Mouse (Mus musculus) hindbrain, embryonic 13.5 days (tissue): ENCODE results near the gene Tysnd1. TPM values are rescaled to one million over a fixed set of nuclear protein-coding genes. Genes with fewer than 3 reads are reported as not detected.
A peak's percentile ranks its signal among the peaks of the same experiment; 100 is the strongest.

Experiments used
- ATAC-seq: fragments of 200-750 bp; cut with Nextera tagmentation; 2 replicates; pipeline ENCODE4 v1.8.0; 2017; ENCODE audit warnings: moderate TSS enrichment; ENCODE audit not compliant: low FRiP score
- H3K27ac ChIP-seq: fragments of 300-500 bp; sonication (generic); 2 replicates; pipeline ENCODE4 v1.5.1; 2015; ENCODE audit warnings: inconsistent platforms, mild to moderate bottlenecking, moderate library complexity
- H3K27me3 ChIP-seq: fragments of 300-500 bp; sonication (generic); 2 replicates; pipeline ENCODE4 v1.6.1; 2015; ENCODE audit warnings: mild to moderate bottlenecking, inconsistent platforms
- H3K36me3 ChIP-seq: fragments of 300-500 bp; sonication (generic); 2 replicates; pipeline ENCODE4 v1.6.1; 2015; ENCODE audit warnings: mild to moderate bottlenecking, inconsistent platforms
- H3K4me1 ChIP-seq: fragments of 300-500 bp; sonication (generic); replicated peaks from 2 replicates; pipeline ENCODE4 v1.6.1; 2015; ENCODE audit warnings: inconsistent platforms
- H3K4me2 ChIP-seq: fragments of 300-500 bp; sonication (generic); 2 replicates; pipeline ENCODE4 v1.6.1; 2015; ENCODE audit warnings: inconsistent platforms, mild to moderate bottlenecking, moderate library complexity
- H3K4me3 ChIP-seq: fragments of 300-500 bp; sonication (generic); 2 replicates; pipeline ENCODE4 v1.5.1; 2015; ENCODE audit warnings: mild to moderate bottlenecking, inconsistent platforms
- H3K9ac ChIP-seq: fragments of 300-500 bp; sonication (generic); 2 replicates; pipeline ENCODE4 v1.6.1; 2015; ENCODE audit warnings: mild to moderate bottlenecking, inconsistent platforms
- H3K9me3 ChIP-seq: fragments of 300-500 bp; sonication (generic); 2 replicates; pipeline ENCODE4 v1.6.1; 2016; ENCODE audit warnings: inconsistent platforms
- WGBS: fragments of 180-500 bp; shearing (Covaris S2); methylation state at CpG from one replicate; pipeline ENCODE4 v1.1.7; 2015; 5-methylcytosine and 5-hydroxymethylcytosine counted together
- polyA plus RNA-seq: library from polyadenylated mRNA; unstranded; fragments of >200 nt; fragmentation: Nextera tagmentation; extraction: Ambion mirVana; gene quantifications from 2 replicates; pipeline ENCODE4 v1.2.1, GENCODE M21; 2015

The Tysnd1 gene
- polyA plus RNA-seq, 1 experiment from 2014 or later, result 24.7 TPM

GRCm38 (mm10) chr10:61722215-61722614, 26.9 kb downstream of the Tysnd1 start:
- H3K4me2 ChIP-seq, result no peak overlapping the region
- H3K27me3 ChIP-seq, result peaks cover 5% of the 10 kb centered on the region
- 82% methylated on average over 3 of the region's 3 CpGs for WGBS
- H3K27ac ChIP-seq, result no peak overlapping the region
- no peak overlapping the region for H3K4me3 ChIP-seq
- no peaks in the 10 kb centered on the region for H3K9me3 ChIP-seq
- no peaks in the 10 kb centered on the region for H3K36me3 ChIP-seq
- no peak for ATAC-seq
- no peaks in the 10 kb centered on the region for H3K4me1 ChIP-seq
- no peak overlapping the region for H3K9ac ChIP-seq

GRCm38 (mm10) chr10:61723271-61723670, 28.0 kb downstream of the Tysnd1 start:
- no peak overlapping the region for H3K9ac ChIP-seq
- 74% methylated on average over 6 of the region's 6 CpGs for whole genome bisulfite sequencing
- ATAC-seq, result no peak

DNA sequence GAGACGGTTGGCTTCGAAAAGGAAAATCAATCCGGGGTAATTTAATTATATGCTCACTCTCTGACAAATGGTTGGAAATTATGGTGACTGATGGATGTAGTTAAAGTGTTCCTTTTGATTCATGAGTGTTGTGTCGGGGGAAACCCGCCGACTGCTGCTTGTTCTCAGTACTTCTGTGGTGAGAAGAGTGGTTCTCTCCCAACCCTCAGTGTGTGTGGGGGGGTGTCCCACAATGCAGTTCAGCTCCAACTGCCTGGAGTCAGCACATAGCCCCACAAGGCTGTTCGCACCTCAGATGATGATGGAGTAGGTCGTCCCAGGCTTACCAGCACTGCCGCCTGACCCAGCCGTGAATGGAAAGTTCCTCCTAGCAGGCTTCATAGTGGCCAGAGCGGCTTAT, 33.9 kb downstream of the Tysnd1 start:
- no peak overlapping the region for H3K4me2 ChIP-seq
- no peaks in the 10 kb centered on the region for H3K9me3 ChIP-seq
- no peaks in the 10 kb centered on the region for H3K27me3 ChIP-seq
- H3K9ac ChIP-seq, result no peak overlapping the region
- ATAC-seq, result no peak
- H3K4me1 ChIP-seq, result no peaks in the 10 kb centered on the region
- no peaks in the 10 kb centered on the region for H3K36me3 ChIP-seq
- no peak overlapping the region for H3K27ac ChIP-seq
- WGBS, result 66% methylated on average over 11 of the region's 11 CpGs
- H3K4me3 ChIP-seq, result no peak overlapping the region

More at GRCm38 (mm10) chr10:61723271-61723670, 28.0 kb downstream of the Tysnd1 start:
- Histone ChIP-seq H3K27ac (no peak overlapping the region), H3K4me2 (no peak overlapping the region), H3K9me3 (no peaks in the 10 kb centered on the region), H3K4me1 (no peaks in the 10 kb centered on the region), H3K4me3 (no peak overlapping the region), H3K27me3 (no peaks in the 10 kb centered on the region), H3K36me3 (no peaks in the 10 kb centered on the region)

GRCm38 (mm10) chr10:61730171-61730570, 34.9 kb downstream of the Tysnd1 start:
- no peak overlapping the region for H3K4me2 ChIP-seq
- no peak for ATAC-seq
- H3K9me3 ChIP-seq, result no peaks in the 10 kb centered on the region
- no peak overlapping the region for H3K9ac ChIP-seq
- no peak overlapping the region for H3K27ac ChIP-seq
- 96% methylated on average over 6 of the region's 6 CpGs for WGBS
- H3K36me3 ChIP-seq, result no peaks in the 10 kb centered on the region
- H3K4me1 ChIP-seq, result no peaks in the 10 kb centered on the region
- no peak overlapping the region for H3K4me3 ChIP-seq
- no peaks in the 10 kb centered on the region for H3K27me3 ChIP-seq

GRCm38 (mm10) chr10:61734377-61734776, 39.1 kb downstream of the Tysnd1 start:
- no peaks in the 10 kb centered on the region for H3K4me1 ChIP-seq
- H3K4me3 ChIP-seq, result no peak overlapping the region
- WGBS, result 50% methylated on average over 3 of the region's 3 CpGs
- no peaks in the 10 kb centered on the region for H3K9me3 ChIP-seq
- H3K36me3 ChIP-seq, result peaks cover 28% of the 10 kb centered on the region
- H3K27me3 ChIP-seq, result no peaks in the 10 kb centered on the region
- H3K27ac ChIP-seq, result no peak overlapping the region
- no peak overlapping the region for H3K4me2 ChIP-seq
- H3K9ac ChIP-seq, result no peak overlapping the region
- ATAC-seq, result no peak

DNA sequence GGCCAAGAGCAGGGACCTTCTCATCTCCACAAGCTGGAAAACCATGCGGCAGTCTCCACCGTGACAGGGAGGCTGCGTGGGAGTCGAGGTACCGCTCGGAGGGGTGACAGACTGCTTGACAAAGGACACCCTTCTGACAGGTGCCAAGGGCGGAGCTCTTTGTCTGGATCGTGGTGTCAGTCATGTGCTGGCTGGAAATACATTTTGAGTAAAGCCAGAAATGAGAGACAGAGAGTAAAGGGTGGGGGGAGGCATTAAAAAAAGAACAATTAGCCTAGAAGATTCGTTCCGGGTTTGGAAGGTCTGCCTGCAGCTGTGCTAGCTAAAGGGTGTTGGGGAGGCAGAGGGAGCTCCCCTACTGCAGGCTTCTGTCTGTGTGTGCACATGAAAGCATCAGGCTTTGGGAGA, 41.4 kb downstream of the Tysnd1 start:
- no peak overlapping the region for H3K4me2 ChIP-seq
- no peak for ATAC-seq
- WGBS, result 69% methylated on average over 10 of the region's 10 CpGs
- 0 out of 2 replicates have a peak overlapping the region, but pooled peaks have one; percentile 4 for H3K9ac ChIP-seq
- H3K4me3 ChIP-seq, result no peak overlapping the region
- no peaks in the 10 kb centered on the region for H3K27me3 ChIP-seq
- no peaks in the 10 kb centered on the region for H3K4me1 ChIP-seq
- H3K27ac ChIP-seq, result peak overlapping the region; percentile 13
- H3K9me3 ChIP-seq, result no peaks in the 10 kb centered on the region
- peaks cover 51% of the 10 kb centered on the region for H3K36me3 ChIP-seq

- no peak overlapping the region for H3K4me2 ChIP-seq
- no peaks in the 10 kb centered on the region for H3K9me3 ChIP-seq
- peaks cover 59% of the 10 kb centered on the region for H3K36me3 ChIP-seq
- no peak overlapping the region for H3K4me3 ChIP-seq
- 100% methylated on average over 1 of the region's 1 CpGs for WGBS
- ATAC-seq, result no peak
- H3K4me1 ChIP-seq, result no peaks in the 10 kb centered on the region
- 0 out of 2 replicates have a peak overlapping the region, but pooled peaks have one; percentile 4 for H3K9ac ChIP-seq
- H3K27ac ChIP-seq, result no peak overlapping the region
- no peaks in the 10 kb centered on the region for H3K27me3 ChIP-seq
Observed at GRCm38 (mm10) chr10:61737537-61737936, 42.2 kb downstream of the Tysnd1 start.

DNA sequence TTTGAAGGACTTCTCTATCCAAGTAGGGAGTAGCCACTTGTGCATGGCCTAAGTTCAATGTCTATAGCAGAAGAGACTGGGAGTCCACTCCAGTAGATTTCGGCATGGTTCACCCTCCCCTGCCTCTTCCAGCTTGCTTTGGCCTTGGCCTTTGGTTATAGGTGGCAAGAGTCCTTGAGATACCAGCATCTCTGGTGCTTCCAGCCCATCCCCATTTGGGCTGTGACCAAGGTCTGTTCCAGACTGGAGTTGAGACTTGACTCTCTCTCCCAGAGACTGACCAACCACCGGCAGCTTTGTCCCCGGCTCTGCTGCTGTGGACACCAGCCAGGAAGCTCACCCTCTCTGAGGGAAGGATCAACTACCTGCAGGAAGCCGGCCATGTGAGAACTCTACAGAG, 42.8 kb downstream of the Tysnd1 start:
- H3K27ac ChIP-seq, result no peak overlapping the region
- no peak overlapping the region for H3K9ac ChIP-seq
- 94% methylated on average over 4 of the region's 4 CpGs for WGBS
- no peaks in the 10 kb centered on the region for H3K27me3 ChIP-seq
- no peaks in the 10 kb centered on the region for H3K9me3 ChIP-seq
- ATAC-seq, result no peak
- peaks cover 65% of the 10 kb centered on the region for H3K36me3 ChIP-seq
- H3K4me1 ChIP-seq, result no peaks in the 10 kb centered on the region
- no peak overlapping the region for H3K4me2 ChIP-seq
- no peak overlapping the region for H3K4me3 ChIP-seq

- Histone ChIP-seq H3K4me2 (no peak overlapping the region), H3K4me1 (no peaks in the 10 kb centered on the region), H3K9ac (no peak overlapping the region), H3K27ac (no peak overlapping the region), H3K4me3 (no peak overlapping the region), H3K36me3 (peaks cover 97% of the 10 kb centered on the region), H3K9me3 (no peaks in the 10 kb centered on the region; the same call in 1 of the 2 replicates), H3K27me3 (no peaks in the 10 kb centered on the region)
- no peak for ATAC-seq
- WGBS, result 90% methylated on average over 1 of the region's 1 CpGs
Observed at GRCm38 (mm10) chr10:61741306-61741705, 46.0 kb downstream of the Tysnd1 start.

DNA sequence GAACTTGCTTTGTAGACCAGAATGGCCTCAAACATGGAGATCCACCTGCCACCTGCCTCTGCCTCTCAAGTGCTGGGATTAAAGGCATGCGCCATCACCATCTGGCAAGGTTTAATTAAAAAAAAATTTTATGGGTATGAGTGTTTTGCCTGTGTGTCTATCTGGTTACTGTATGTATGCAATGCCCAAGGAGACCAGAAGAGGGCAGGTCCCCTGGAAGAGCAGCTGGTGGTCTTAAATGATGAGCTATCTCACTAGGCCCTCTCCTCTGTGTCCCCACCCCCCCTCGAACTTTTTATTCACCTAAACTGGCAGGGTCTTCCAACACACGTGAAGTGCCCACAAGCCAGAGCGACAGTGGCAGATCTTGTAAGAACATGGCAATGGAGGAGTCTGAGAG, 46.6 kb downstream of the Tysnd1 start:
- H3K27me3 ChIP-seq, result no peaks in the 10 kb centered on the region
- no peaks in the 10 kb centered on the region for H3K4me1 ChIP-seq
- no peak for ATAC-seq
- H3K9ac ChIP-seq, result no peak overlapping the region
- no peak overlapping the region for H3K4me3 ChIP-seq
- no peak overlapping the region for H3K4me2 ChIP-seq
- 84% methylated on average over 4 of the region's 4 CpGs for WGBS
- H3K27ac ChIP-seq, result no peak overlapping the region
- no peaks in the 10 kb centered on the region; the same call in 1 of the 2 replicates for H3K9me3 ChIP-seq
- H3K36me3 ChIP-seq, result peaks cover 100% of the 10 kb centered on the region

DNA sequence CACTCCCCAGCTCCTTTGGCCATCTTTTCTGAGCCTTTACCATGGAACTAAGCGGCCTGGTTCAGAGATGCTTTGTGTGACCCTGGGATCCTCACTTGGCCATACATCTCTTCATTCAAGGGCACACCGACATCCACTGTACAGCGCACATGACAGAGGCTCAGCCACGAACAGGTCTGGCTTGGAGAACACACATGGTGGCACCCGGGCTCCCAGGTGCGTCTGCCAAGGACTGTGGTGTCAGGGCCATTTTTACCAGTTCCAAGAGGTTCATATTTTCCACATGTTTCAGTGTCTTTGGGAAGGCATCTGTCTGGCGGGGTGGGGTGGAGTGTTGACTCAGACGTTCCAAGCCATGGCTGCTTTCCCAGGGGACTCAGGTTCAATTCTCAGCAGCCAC, 47.0 kb downstream of the Tysnd1 start:
- Histone ChIP-seq H3K4me3 (no peak overlapping the region), H3K9ac (no peak overlapping the region), H3K9me3 (no peaks in the 10 kb centered on the region; the same call in 1 of the 2 replicates), H3K27ac (no peak overlapping the region), H3K27me3 (no peaks in the 10 kb centered on the region), H3K4me2 (no peak overlapping the region), H3K4me1 (no peaks in the 10 kb centered on the region), H3K36me3 (peaks cover 100% of the 10 kb centered on the region)
- no peak for ATAC-seq
- WGBS, result 96% methylated on average over 8 of the region's 8 CpGs

GRCm38 (mm10) chr10:61745133-61745532, 49.8 kb downstream of the Tysnd1 start:
- 93% methylated on average over 4 of the region's 4 CpGs for WGBS
- no peak for ATAC-seq
- H3K4me1 ChIP-seq, result no peaks in the 10 kb centered on the region
- H3K27ac ChIP-seq, result no peak overlapping the region
- H3K4me3 ChIP-seq, result no peak overlapping the region
- peaks cover 98% of the 10 kb centered on the region for H3K36me3 ChIP-seq
- H3K9me3 ChIP-seq, result no peaks in the 10 kb centered on the region; the same call in 1 of the 2 replicates
- H3K27me3 ChIP-seq, result no peaks in the 10 kb centered on the region
- H3K4me2 ChIP-seq, result no peak overlapping the region
- no peak overlapping the region for H3K9ac ChIP-seq

DNA sequence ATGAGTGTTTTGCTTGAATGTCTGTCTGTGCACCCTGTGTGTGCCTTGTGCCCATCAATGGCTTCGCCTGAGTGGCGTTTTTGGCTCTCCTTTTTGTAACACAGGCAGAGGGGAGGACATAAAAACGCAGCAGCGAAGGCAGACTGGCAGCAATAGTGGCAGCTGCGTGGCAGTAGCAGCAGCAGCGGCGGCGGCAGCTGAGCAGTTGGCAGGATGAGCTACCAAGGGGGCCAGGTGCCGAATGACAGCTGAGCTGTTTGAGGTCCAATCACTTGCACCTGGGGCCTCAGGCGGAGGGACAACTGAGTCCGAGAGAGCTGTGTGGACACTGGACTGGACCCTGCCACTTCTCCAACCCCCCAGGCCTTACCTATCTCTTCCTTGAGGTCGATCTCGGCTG, 52.0 kb downstream of the Tysnd1 start:
- H3K27me3 ChIP-seq, result no peaks in the 10 kb centered on the region
- H3K4me2 ChIP-seq, result no peak overlapping the region
- peak overlapping the region; percentile 32 for H3K27ac ChIP-seq
- no peak overlapping the region for H3K4me3 ChIP-seq
- no peak overlapping the region for H3K9ac ChIP-seq
- H3K9me3 ChIP-seq, result no peaks in the 10 kb centered on the region; the same call in 1 of the 2 replicates
- no peak for ATAC-seq
- peaks cover 98% of the 10 kb centered on the region for H3K36me3 ChIP-seq
- WGBS, result 87% methylated on average over 13 of the region's 13 CpGs
- no peaks in the 10 kb centered on the region for H3K4me1 ChIP-seq
